Mouse (Mus musculus) heart, postnatal 25 days (tissue): ENCODE results near the gene Plcd1. TPM values are rescaled to one million over a fixed set of nuclear protein-coding genes. Genes with fewer than 3 reads are reported as not detected.

Source experiments
- DNase-seq: peaks from one replicate; pipeline ENCODE4 v3.0.0; 2022; ENCODE audit warnings: low spot score
- intact Hi-C: fragments of 180-260 bp; cut with DNase I; formaldehyde crosslinking; loops from one replicate; pipeline ENCODE4 v1.15.1; 2025
- total RNA-seq, 2 experiments: library from RNA; stranded (reverse); gene quantifications; 2 replicates each; pipeline ENCODE4 v1.2.3; 2021

The Plcd1 gene
- total RNA-seq, 2 experiments from 2014 or later = 17.9 to 20.0 TPM

- intact Hi-C loops = loop anchor here (10.0 kb wide), 1 partner anchor 478 kb away; no protein-coding TSS in a partner anchor
- DNase-seq = no peak
These were observed 30.2 kb downstream of the Plcd1 start for GRCm38 (mm10) chr9:119063036-119063644.

- intact Hi-C loops = loop anchor here (10.0 kb wide), 1 partner anchor 476 kb away; no protein-coding TSS in a partner anchor
- DNase-seq = no peak
These were observed 32.6 kb downstream of the Plcd1 start for GRCm38 (mm10) chr9:119060701-119061100.

- DNase-seq = no peak
- intact Hi-C loops = no loop called here
These were observed 35.1 kb downstream of the Plcd1 start for GRCm38 (mm10) chr9:119058245-119058644.

- intact Hi-C loops = no loop called here
- DNase-seq = no peak
These were observed 38.0 kb downstream of the Plcd1 start for GRCm38 (mm10) chr9:119055336-119055735.

- DNase-seq = no peak
- intact Hi-C loops = no loop called here
These were observed 39.2 kb downstream of the Plcd1 start for GRCm38 (mm10) chr9:119053964-119054576.

- no peak for DNase-seq
- intact Hi-C loops = no loop called here
These were observed 41.0 kb downstream of the Plcd1 start, which contains the start of gene Vill for GRCm38 (mm10) chr9:119052154-119052944. Vill (plus strand) TSS chr9:119052778.

- no peak for DNase-seq
These were observed 42.1 kb downstream of the Plcd1 start for GRCm38 (mm10) chr9:119051158-119051557.

GRCm38 (mm10) chr9:119048182-119048903 lies 45.0 kb downstream of the Plcd1 start:
- intact Hi-C loops = no loop called here
- no peak for DNase-seq

More at GRCm38 (mm10) chr9:119051158-119051557, 42.1 kb downstream of the Plcd1 start:
- intact Hi-C loops = no loop called here

- intact Hi-C loops = no loop called here
These were observed 53.1 kb downstream of the Plcd1 start for GRCm38 (mm10) chr9:119040101-119040775.

GRCm38 (mm10) chr9:119038574-119038973 lies 54.7 kb downstream of the Plcd1 start:
- DNase-seq = no peak
- intact Hi-C loops = loop anchor here (10.0 kb wide), 1 partner anchor 64 kb away; no protein-coding TSS in a partner anchor

More at GRCm38 (mm10) chr9:119040101-119040775, 53.1 kb downstream of the Plcd1 start:
- no peak for DNase-seq

GRCm38 (mm10) chr9:119037076-119037730 lies 56.1 kb downstream of the Plcd1 start:
- intact Hi-C loops = loop anchor here (10.0 kb wide), 1 partner anchor 62 kb away; no protein-coding TSS in a partner anchor
- DNase-seq = no peak

GRCm38 (mm10) chr9:119035836-119036235 lies 57.5 kb downstream of the Plcd1 start:
- intact Hi-C loops = loop anchor here (10.0 kb wide), 1 partner anchor 61 kb away; no protein-coding TSS in a partner anchor
- DNase-seq = peak; percentile 84

- no peak for DNase-seq
- intact Hi-C loops = loop anchor here (10.0 kb wide), 1 partner anchor 60 kb away; no protein-coding TSS in a partner anchor
These were observed 58.3 kb downstream of the Plcd1 start for GRCm38 (mm10) chr9:119034676-119035665.

GRCm38 (mm10) chr9:119034069-119034468 lies 59.2 kb downstream of the Plcd1 start:
- intact Hi-C loops = loop anchor here (10.0 kb wide), 1 partner anchor 59 kb away; no protein-coding TSS in a partner anchor
- no peak for DNase-seq

- intact Hi-C loops = loop anchor here (10.0 kb wide), 1 partner anchor 59 kb away; no protein-coding TSS in a partner anchor
These were observed 60.0 kb downstream of the Plcd1 start for GRCm38 (mm10) chr9:119033111-119033921.

GRCm38 (mm10) chr9:119032538-119032937 lies 60.8 kb downstream of the Plcd1 start:
- DNase-seq = no peak
- intact Hi-C loops = loop anchor here (10.0 kb wide), 1 partner anchor 58 kb away; no protein-coding TSS in a partner anchor

More at GRCm38 (mm10) chr9:119033111-119033921, 60.0 kb downstream of the Plcd1 start:
- DNase-seq = no peak
